Mouse (Mus musculus): ENCODE data around the gene P4hb. TPM values are rescaled to one million over a fixed set of nuclear protein-coding genes. Genes with fewer than 3 reads are reported as not detected.

Gene P4hb
- polyA plus RNA-seq, 1 experiment: 338 TPM

- Histone ChIP-seq H3K4me3 (ENCODE audit: low read depth, low read length) (no peak overlapping the region), H3K27me3 (ENCODE audit: control insufficient read depth, insufficient read depth, low read length, poor library complexity, severe bottlenecking) (no peaks in the 10 kb centered on the region), H3K9me3 (replicated peaks; ENCODE audit: control insufficient read depth, insufficient read depth, low read length, poor library complexity, severe bottlenecking) (no peaks in the 10 kb centered on the region), H3K36me3 (ENCODE audit: control insufficient read depth, insufficient read depth, low read length, poor library complexity, severe bottlenecking) (peaks cover 18% of the 10 kb centered on the region), H3K4me1 (ENCODE audit: control insufficient read depth, insufficient read depth, low read length) (no peaks in the 10 kb centered on the region), H3K9ac (ENCODE audit: low read depth, poor library complexity, severe bottlenecking) (no peak overlapping the region), H3K27ac (ENCODE audit: insufficient read depth, low read length) (no peak overlapping the region)
- TF ChIP-seq EP300 (IDR thresholded peaks at IDR 0.05; ENCODE audit: insufficient read depth, low read depth, low read length) (no peak), POLR2A (IDR thresholded peaks at IDR 0.05; ENCODE audit: insufficient read depth, low read length) (no peak), CTCF (IDR thresholded peaks at IDR 0.05; ENCODE audit: low read depth, low read length) (no peak)
Measured at GRCm38 (mm10) chr11:120610477-120611046, 37.5 kb upstream of the P4hb start.

- Histone ChIP-seq H3K27me3 (ENCODE audit: control insufficient read depth, insufficient read depth, low read length, poor library complexity, severe bottlenecking) (no peaks in the 10 kb centered on the region), H3K9me3 (replicated peaks; ENCODE audit: control insufficient read depth, insufficient read depth, low read length, poor library complexity, severe bottlenecking) (no peaks in the 10 kb centered on the region), H3K4me3 (ENCODE audit: low read depth, low read length) (no peak overlapping the region), H3K4me1 (ENCODE audit: control insufficient read depth, insufficient read depth, low read length) (no peaks in the 10 kb centered on the region), H3K9ac (ENCODE audit: low read depth, poor library complexity, severe bottlenecking) (no peak overlapping the region), H3K36me3 (ENCODE audit: control insufficient read depth, insufficient read depth, low read length, poor library complexity, severe bottlenecking) (peaks cover 17% of the 10 kb centered on the region), H3K27ac (ENCODE audit: insufficient read depth, low read length) (no peak overlapping the region)
- TF ChIP-seq EP300 (IDR thresholded peaks at IDR 0.05; ENCODE audit: insufficient read depth, low read depth, low read length) (no peak), CTCF (IDR thresholded peaks at IDR 0.05; ENCODE audit: low read depth, low read length) (no peak), POLR2A (IDR thresholded peaks at IDR 0.05; ENCODE audit: insufficient read depth, low read length) (no peak)
Measured at GRCm38 (mm10) chr11:120609250-120609649, 36.2 kb upstream of the P4hb start.

GRCm38 (mm10) chr11:120608241-120609034 is 35.4 kb upstream of the P4hb start, which contains the start of gene Npb:
TSS of gene Npb (plus strand) at chr11:120608477.
- Histone ChIP-seq H3K27ac (ENCODE audit: insufficient read depth, low read length) (no peak within 1 kb of the TSS), H3K4me1 (ENCODE audit: control insufficient read depth, insufficient read depth, low read length) (no peaks in the 10 kb centered on the region), H3K27me3 (ENCODE audit: control insufficient read depth, insufficient read depth, low read length, poor library complexity, severe bottlenecking) (no peaks in the 10 kb centered on the region), H3K9me3 (replicated peaks; ENCODE audit: control insufficient read depth, insufficient read depth, low read length, poor library complexity, severe bottlenecking) (no peaks in the 10 kb centered on the region), H3K4me3 (ENCODE audit: low read depth, low read length) (peak within 1 kb of the TSS; percentile 28), H3K9ac (ENCODE audit: low read depth, poor library complexity, severe bottlenecking) (peak within 1 kb of the TSS; percentile 61), H3K36me3 (ENCODE audit: control insufficient read depth, insufficient read depth, low read length, poor library complexity, severe bottlenecking) (peaks cover 22% of the 10 kb centered on the region)
- no peak for TF ChIP-seq POLR2A (IDR thresholded peaks at IDR 0.05; ENCODE audit: insufficient read depth, low read length)

GRCm38 (mm10) chr11:120606764-120607163 is 33.7 kb upstream of the P4hb start:
- Histone ChIP-seq H3K4me3 (ENCODE audit: low read depth, low read length) (no peak overlapping the region), H3K4me1 (ENCODE audit: control insufficient read depth, insufficient read depth, low read length) (no peaks in the 10 kb centered on the region), H3K36me3 (ENCODE audit: control insufficient read depth, insufficient read depth, low read length, poor library complexity, severe bottlenecking) (peaks cover 23% of the 10 kb centered on the region), H3K9me3 (replicated peaks; ENCODE audit: control insufficient read depth, insufficient read depth, low read length, poor library complexity, severe bottlenecking) (no peaks in the 10 kb centered on the region), H3K9ac (ENCODE audit: low read depth, poor library complexity, severe bottlenecking) (no peak overlapping the region), H3K27me3 (ENCODE audit: control insufficient read depth, insufficient read depth, low read length, poor library complexity, severe bottlenecking) (no peaks in the 10 kb centered on the region), H3K27ac (ENCODE audit: insufficient read depth, low read length) (no peak overlapping the region)
- TF ChIP-seq CTCF (IDR thresholded peaks at IDR 0.05; ENCODE audit: low read depth, low read length) (no peak), POLR2A (IDR thresholded peaks at IDR 0.05; ENCODE audit: insufficient read depth, low read length) (no peak), EP300 (IDR thresholded peaks at IDR 0.05; ENCODE audit: insufficient read depth, low read depth, low read length) (no peak)

GRCm38 (mm10) chr11:120605667-120606066 is 32.6 kb upstream of the P4hb start:
- H3K36me3 ChIP-seq (ENCODE audit: control insufficient read depth, insufficient read depth, low read length, poor library complexity, severe bottlenecking): peaks cover 24% of the 10 kb centered on the region
- H3K4me3 ChIP-seq (ENCODE audit: low read depth, low read length): no peak overlapping the region
- no peak overlapping the region for H3K9ac ChIP-seq (ENCODE audit: low read depth, poor library complexity, severe bottlenecking)
- no peak overlapping the region for H3K27ac ChIP-seq (ENCODE audit: insufficient read depth, low read length)
- H3K27me3 ChIP-seq (ENCODE audit: control insufficient read depth, insufficient read depth, low read length, poor library complexity, severe bottlenecking): no peaks in the 10 kb centered on the region
- no peak for TF ChIP-seq CTCF (IDR thresholded peaks at IDR 0.05; ENCODE audit: low read depth, low read length)
- no peaks in the 10 kb centered on the region for H3K9me3 ChIP-seq (replicated peaks; ENCODE audit: control insufficient read depth, insufficient read depth, low read length, poor library complexity, severe bottlenecking)
- no peaks in the 10 kb centered on the region for H3K4me1 ChIP-seq (ENCODE audit: control insufficient read depth, insufficient read depth, low read length)

GRCm38 (mm10) chr11:120603545-120603944 is 30.5 kb upstream of the P4hb start:
- TF ChIP-seq EP300 (IDR thresholded peaks at IDR 0.05; ENCODE audit: insufficient read depth, low read depth, low read length): no peak
- no peak for TF ChIP-seq POLR2A (IDR thresholded peaks at IDR 0.05; ENCODE audit: insufficient read depth, low read length)
- TF ChIP-seq CTCF (IDR thresholded peaks at IDR 0.05; ENCODE audit: low read depth, low read length): no peak
- Histone ChIP-seq H3K9me3 (replicated peaks; ENCODE audit: control insufficient read depth, insufficient read depth, low read length, poor library complexity, severe bottlenecking) (no peaks in the 10 kb centered on the region), H3K27ac (ENCODE audit: insufficient read depth, low read length) (no peak overlapping the region), H3K27me3 (ENCODE audit: control insufficient read depth, insufficient read depth, low read length, poor library complexity, severe bottlenecking) (no peaks in the 10 kb centered on the region), H3K9ac (ENCODE audit: low read depth, poor library complexity, severe bottlenecking) (no peak overlapping the region), H3K4me3 (ENCODE audit: low read depth, low read length) (no peak overlapping the region), H3K36me3 (ENCODE audit: control insufficient read depth, insufficient read depth, low read length, poor library complexity, severe bottlenecking) (peaks cover 24% of the 10 kb centered on the region), H3K4me1 (ENCODE audit: control insufficient read depth, insufficient read depth, low read length) (no peaks in the 10 kb centered on the region)
